Mouse (Mus musculus): ENCODE results near the gene Olfr1122. TPM values are rescaled to one million over a fixed set of nuclear protein-coding genes. Genes with fewer than 3 reads are reported as not detected.

Olfr1122 gene
- total RNA-seq (2023): not detected

GRCm38 (mm10) chr2:87385549-87385948, at the start of gene Olfr1122:
Olfr1122 (plus strand) TSS chr2:87385849.

GRCm38 (mm10) chr2:87354515-87354914, 31.1 kb upstream of the Olfr1122 start, which contains the start of gene Olfr1120:
Olfr1120 (plus strand) TSS chr2:87354815.

GRCm38 (mm10) chr2:87369595-87369994, 16.1 kb upstream of the Olfr1122 start, which contains the start of gene Olfr1121:
Olfr1121 (plus strand) TSS chr2:87369895.

GRCm38 (mm10) chr2:87416335-87416734, 30.7 kb downstream of the Olfr1122 start, which contains the start of gene Olfr1123:
Olfr1123 (plus strand) TSS chr2:87416635.

GRCm38 (mm10) chr2:87429975-87430374, 44.3 kb downstream of the Olfr1122 start, which contains the start of gene Olfr1124:
Olfr1124 (plus strand) TSS chr2:87430275.

Other genes starting within 250 kb of the Olfr1122 start
- not detected for gene Olfr1110, start 245.5 kb upstream of the Olfr1122 start, total RNA-seq (2023)
- gene Olfr1111, start 233.2 kb upstream of the Olfr1122 start, total RNA-seq (2023): not detected
- not detected for gene Olfr1112, start 198.1 kb upstream of the Olfr1122 start, total RNA-seq (2023)
- gene Olfr1113, start 176.9 kb upstream of the Olfr1122 start, total RNA-seq (2023): not detected
- gene Olfr1115, start 137.8 kb upstream of the Olfr1122 start, total RNA-seq (2023): not detected
- not detected for gene Olfr1116, start 118.3 kb upstream of the Olfr1122 start, total RNA-seq (2023)
- not detected for gene Olfr1118, start 78.3 kb upstream of the Olfr1122 start, total RNA-seq (2023)
- not detected for gene Olfr1120, start 31.0 kb upstream of the Olfr1122 start, total RNA-seq (2023)
- gene Olfr1121, start 16.0 kb upstream of the Olfr1122 start, total RNA-seq (2023): not detected
- not detected for gene Olfr1123, start 30.8 kb downstream of the Olfr1122 start, total RNA-seq (2023)
- not detected for gene Olfr1124, start 44.4 kb downstream of the Olfr1122 start, total RNA-seq (2023)
- gene Olfr1126, start 68.1 kb downstream of the Olfr1122 start, total RNA-seq (2023): not detected
- gene Pramel7, start 111.2 kb downstream of the Olfr1122 start, total RNA-seq (2023): not detected
- not detected for gene Pramel6, start 120.7 kb downstream of the Olfr1122 start, total RNA-seq (2023)
- gene Olfr153, start 145.9 kb downstream of the Olfr1122 start, total RNA-seq (2023): not detected
- not detected for gene Olfr1128, start 159.7 kb downstream of the Olfr1122 start, total RNA-seq (2023)
- not detected for gene Olfr1129, start 188.1 kb downstream of the Olfr1122 start, total RNA-seq (2023)
- not detected for gene Olfr1130, start 220.4 kb downstream of the Olfr1122 start, total RNA-seq (2023)
- not detected for gene Olfr1131, start 241.3 kb downstream of the Olfr1122 start, total RNA-seq (2023)

Measured in neutrophil, adult 59 days (primary cell).